Mouse (Mus musculus) left cerebral cortex, postnatal 14 days (tissue): ENCODE data around the gene Nxt1. TPM values are rescaled to one million over a fixed set of nuclear protein-coding genes. Genes with fewer than 3 reads are reported as not detected.
A peak's percentile ranks its signal among the peaks of the same experiment; 100 is the strongest.

Experiments used
- DNase-seq, 2 experiments: peaks; one replicate each; pipeline ENCODE4 v3.0.0; 2021 to 2022; ENCODE audit warnings: low spot score in 2 of 2, mixed read lengths in 1 of 2
- intact Hi-C: fragments of 180-260 bp; cut with DNase I; formaldehyde crosslinking; loops from one replicate; pipeline ENCODE4 v1.15.1; 2025
- long read RNA-seq, 2 experiments: library from polyadenylated mRNA; stranded (forward); transcript quantifications; one replicate each; pipeline ENCODE4 v2.0.0; 2021
- total RNA-seq, 2 experiments: library from RNA; stranded (reverse); gene quantifications; 2 replicates each; pipeline ENCODE4 v1.2.3; 2021

The Nxt1 gene
- 10 to 100 TPM; 11.6 to 11.7 TPM for total RNA-seq
- long read RNA-seq, experiment 1, partial matches to known transcripts = 2 of 7 reads
- long read RNA-seq, experiment 1, other reads (novel, unspliced or antisense) = 1 of 7 reads
- long read RNA-seq, experiment 2, transcript Nxt1-201 (2 exons, 956 nt) = major isoform, 7 of 18 reads
- long read RNA-seq, experiment 2, partial matches to known transcripts = 0 of 18 reads
- long read RNA-seq, experiment 2, other reads (novel, unspliced or antisense) = 10 of 18 reads

- peak; percentile 98 to 99 for DNase-seq
- intact Hi-C loops = no loop called here
Observed at GRCm38 (mm10) chr2:148672199-148673096, at the start of gene Nxt1. Nxt1 (plus strand) TSS chr2:148672601.

- DNase-seq = no peak
- intact Hi-C loops = no loop called here
Observed at GRCm38 (mm10) chr2:148623067-148623466, 49.3 kb upstream of the Nxt1 start.

- DNase-seq = no peak
- intact Hi-C loops = no loop called here
Observed at GRCm38 (mm10) chr2:148624484-148624883, 47.9 kb upstream of the Nxt1 start.

- DNase-seq = peak in 1 of 2 experiments; percentile 9
- intact Hi-C loops = no loop called here
Observed at GRCm38 (mm10) chr2:148627011-148627471, 45.4 kb upstream of the Nxt1 start.

GRCm38 (mm10) chr2:148631011-148631410, 41.4 kb upstream of the Nxt1 start:
- intact Hi-C loops = no loop called here

GRCm38 (mm10) chr2:148631602-148632001, 40.8 kb upstream of the Nxt1 start:
- intact Hi-C loops = no loop called here
- DNase-seq = no peak

More at GRCm38 (mm10) chr2:148631011-148631410, 41.4 kb upstream of the Nxt1 start:
- no peak for DNase-seq

- intact Hi-C loops = no loop called here
Observed at GRCm38 (mm10) chr2:148634466-148634865, 37.9 kb upstream of the Nxt1 start.

GRCm38 (mm10) chr2:148642610-148643370, 29.6 kb upstream of the Nxt1 start:
- intact Hi-C loops = no loop called here
- DNase-seq = no peak

More at GRCm38 (mm10) chr2:148634466-148634865, 37.9 kb upstream of the Nxt1 start:
- peak; percentile 30 to 51 for DNase-seq

- intact Hi-C loops = no loop called here
- peak in 1 of 2 experiments; percentile 35 for DNase-seq
Observed at GRCm38 (mm10) chr2:148644421-148645000, 27.9 kb upstream of the Nxt1 start.

GRCm38 (mm10) chr2:148650587-148651357, 21.6 kb upstream of the Nxt1 start:
- DNase-seq = no peak
- intact Hi-C loops = loop anchor here (10.0 kb wide), 1 partner anchor 846 kb away; no protein-coding TSS in a partner anchor

GRCm38 (mm10) chr2:148654961-148655360, 17.4 kb upstream of the Nxt1 start:
- DNase-seq = peak; percentile 87 to 88
- intact Hi-C loops = loop anchor here (5.0 to 10.0 kb wide), 4 partner anchors 73 to 850 kb away; partner anchors contain the start of gene Thbd

- DNase-seq = no peak
- intact Hi-C loops = no loop called here
Observed at GRCm38 (mm10) chr2:148663458-148663857, 8.9 kb upstream of the Nxt1 start.

- DNase-seq = peak; percentile 89 to 92
- intact Hi-C loops = no loop called here
Observed at GRCm38 (mm10) chr2:148677801-148678200, 5.4 kb downstream of the Nxt1 start.

GRCm38 (mm10) chr2:148679346-148679745, 6.9 kb downstream of the Nxt1 start:
- intact Hi-C loops = no loop called here
- peak; percentile 54 to 76 for DNase-seq

- peak; percentile 99 to 100 for DNase-seq
- intact Hi-C loops = loop anchor here (2.0 kb wide), 1 partner anchor 50 kb away; no protein-coding TSS in a partner anchor
Observed at GRCm38 (mm10) chr2:148680775-148681291, 8.4 kb downstream of the Nxt1 start, which contains the start of gene Gzf1. Gzf1 (plus strand) TSS chr2:148681023.

- DNase-seq = peak; percentile 31 to 51
- intact Hi-C loops = loop anchor here (2.0 kb wide), 1 partner anchor 49 kb away; no protein-coding TSS in a partner anchor
Observed at GRCm38 (mm10) chr2:148681461-148681891, 9.1 kb downstream of the Nxt1 start.

GRCm38 (mm10) chr2:148683031-148683430, 10.6 kb downstream of the Nxt1 start:
- no peak for DNase-seq
- intact Hi-C loops = no loop called here

GRCm38 (mm10) chr2:148684972-148685371, 12.6 kb downstream of the Nxt1 start:
- intact Hi-C loops = no loop called here
- DNase-seq = no peak
